Mouse (Mus musculus) midbrain, postnatal 0 days (tissue): ENCODE data around the gene Efl1. TPM values are rescaled to one million over a fixed set of nuclear protein-coding genes. Genes with fewer than 3 reads are reported as not detected.
A peak's percentile ranks its signal among the peaks of the same experiment; 100 is the strongest.

Source experiments
- ATAC-seq: fragments of 200-750 bp; cut with Nextera tagmentation; 2 replicates; pipeline ENCODE4 v1.8.0; 2017; ENCODE audit warnings: moderate number of reproducible peaks, mild to moderate bottlenecking, moderate TSS enrichment, moderate library complexity; ENCODE audit not compliant: low FRiP score
- DNase-seq: peaks from one replicate; pipeline ENCODE4 v3.0.0-alpha.2; 2015; ENCODE audit warnings: low spot score
- H3K27ac ChIP-seq: fragments of 300-500 bp; sonication (generic); 2 replicates; pipeline ENCODE4 v1.5.1; 2014; ENCODE audit warnings: low read depth, mild to moderate bottlenecking, low read length, mixed read lengths
- H3K27me3 ChIP-seq: fragments of 300-500 bp; sonication (generic); 2 replicates; pipeline ENCODE4 v1.6.1; 2014; ENCODE audit warnings: low read length, control low read depth, mixed read lengths; ENCODE audit not compliant: insufficient read depth
- H3K36me3 ChIP-seq: fragments of 300-500 bp; sonication (generic); 2 replicates; pipeline ENCODE4 v1.6.1; 2014; ENCODE audit warnings: low read length, control low read depth, mixed read lengths; ENCODE audit not compliant: insufficient read depth
- H3K4me1 ChIP-seq: fragments of 300-500 bp; sonication (generic); 2 replicates; pipeline ENCODE4 v1.6.1; 2014; ENCODE audit warnings: mild to moderate bottlenecking, control low read depth, antibody characterized with exemption, low read length, mixed read lengths; ENCODE audit not compliant: insufficient read depth
- H3K4me2 ChIP-seq: fragments of 300-500 bp; sonication (generic); 2 replicates; pipeline ENCODE4 v1.6.1; 2014; ENCODE audit warnings: low read depth, mild to moderate bottlenecking, low read length, mixed read lengths; ENCODE audit not compliant: poor library complexity, severe bottlenecking
- H3K4me3 ChIP-seq: fragments of 300-500 bp; sonication (generic); 2 replicates; pipeline ENCODE4 v1.5.1; 2014; ENCODE audit warnings: low read depth, mild to moderate bottlenecking, low read length, moderate library complexity
- H3K9ac ChIP-seq: fragments of 300-500 bp; sonication (generic); replicated peaks from 2 replicates; pipeline ENCODE4 v1.6.1; 2014; ENCODE audit warnings: mild to moderate bottlenecking, low read length, moderate library complexity, mixed read lengths; ENCODE audit not compliant: poor library complexity, severe bottlenecking
- H3K9me3 ChIP-seq: fragments of 300-500 bp; sonication (generic); 2 replicates; pipeline ENCODE4 v1.6.1; 2016; ENCODE audit warnings: low read length, control low read depth
- CTCF ChIP-seq: IDR thresholded peaks from 2 replicates; pipeline ENCODE4 v1.5.1; 2016; ENCODE audit warnings: antibody characterized with exemption, mild to moderate bottlenecking
- WGBS: fragments of 180-500 bp; shearing (Covaris S2); extraction: QIAGEN DNeasy Blood & Tissue Kit; methylation state at CpG from one replicate; pipeline ENCODE4 v1.1.7; 2014; 5-methylcytosine and 5-hydroxymethylcytosine counted together
- polyA plus RNA-seq: library from polyadenylated mRNA; unstranded; fragments of >200 nt; fragmentation: Nextera tagmentation; extraction: Ambion mirVana; gene quantifications from 2 replicates; pipeline ENCODE4 v1.2.1, GENCODE M21; 2015
- total RNA-seq: library from RNA; depleted of rRNA; stranded (reverse); fragments of >200 nt; gene quantifications from 2 replicates; pipeline ENCODE4 v1.2.3, GENCODE M21; 2014

The Efl1 gene
- total and polyA plus RNA-seq, 2 experiments from 2014 or later = 10.2 to 17.5 TPM

DNA sequence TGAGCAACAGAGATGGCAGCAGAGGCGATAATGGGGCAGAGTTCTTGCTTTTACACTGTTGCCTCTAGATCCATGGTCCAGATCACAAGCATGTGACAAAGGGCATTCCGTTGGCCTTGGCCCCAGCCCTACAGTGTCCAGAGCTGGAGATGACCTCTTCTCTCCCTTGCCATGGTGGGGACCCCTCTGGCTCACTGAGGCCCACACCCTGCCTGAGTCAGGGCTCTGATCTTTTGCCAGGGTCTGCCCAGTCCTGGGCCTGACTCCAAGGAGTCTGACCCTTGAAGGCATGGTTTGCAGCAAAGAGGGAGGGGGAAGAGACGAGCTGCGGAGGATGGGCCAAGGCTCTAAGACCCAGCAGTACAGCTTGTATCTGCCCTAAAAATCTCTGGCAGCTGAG lies 159.8 kb downstream of the Efl1 start:
- 83% methylated on average over 4 of the region's 4 CpGs for WGBS
- ATAC-seq (0 out of 2 replicates have a peak, but pooled peaks have one; percentile 38), DNase-seq (peak; percentile 20)
- Histone ChIP-seq H3K9ac (no peak overlapping the region), H3K4me1 (peaks cover 5% of the 10 kb centered on the region), H3K4me2 (no peak overlapping the region), H3K4me3 (no peak overlapping the region), H3K27ac (no peak overlapping the region), H3K36me3 (no peaks in the 10 kb centered on the region), H3K9me3 (no peaks in the 10 kb centered on the region), H3K27me3 (no peaks in the 10 kb centered on the region)
- no peak for TF ChIP-seq CTCF

- WGBS = 66% methylated on average over 5 of the region's 5 CpGs
- Histone ChIP-seq H3K4me1 (peaks cover 5% of the 10 kb centered on the region), H3K4me3 (no peak overlapping the region), H3K36me3 (no peaks in the 10 kb centered on the region), H3K4me2 (no peak overlapping the region), H3K9me3 (no peaks in the 10 kb centered on the region), H3K27me3 (no peaks in the 10 kb centered on the region), H3K27ac (no peak overlapping the region), H3K9ac (no peak overlapping the region)
- DNase-seq = no peak
- TF ChIP-seq CTCF = no peak
- ATAC-seq = no peak
Measured at GRCm38 (mm10) chr7:82809126-82809525, 160.7 kb downstream of the Efl1 start.

DNA sequence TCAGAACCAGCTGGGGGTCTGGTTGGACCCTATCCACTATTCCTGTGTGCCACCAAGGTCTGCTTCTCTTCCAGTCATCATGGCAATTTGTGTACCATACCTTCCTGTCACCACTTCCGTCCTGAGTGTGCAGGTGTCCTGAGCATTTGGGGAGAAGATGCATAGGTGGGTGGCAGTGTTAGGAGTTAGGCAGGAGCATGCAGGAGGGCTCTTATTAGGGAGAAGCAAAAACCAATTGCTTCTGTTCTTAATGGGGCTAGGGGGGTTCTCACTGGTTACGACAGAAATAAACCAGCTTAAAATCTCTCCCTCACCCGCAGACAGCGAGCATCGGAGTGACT lies 162.4 kb downstream of the Efl1 start:
- H3K4me3 ChIP-seq = no peak overlapping the region
- WGBS = 24% methylated on average over 5 of the region's 5 CpGs
- no peak for DNase-seq

GRCm38 (mm10) chr7:82811140-82811851 lies 162.9 kb downstream of the Efl1 start:
- ATAC-seq = 0 out of 2 replicates have a peak, but pooled peaks have one; percentile 38
- WGBS = 15% methylated on average over 19 of the region's 19 CpGs
- peak overlapping the region; percentile 39 for H3K4me2 ChIP-seq
- peak; percentile 34 for DNase-seq
- 0 out of 2 replicates have a peak overlapping the region, but pooled peaks have one; percentile 5 for H3K4me3 ChIP-seq
- H3K4me1 ChIP-seq = peaks cover 5% of the 10 kb centered on the region
- no peak for TF ChIP-seq CTCF
- H3K9me3 ChIP-seq = no peaks in the 10 kb centered on the region
- no peaks in the 10 kb centered on the region for H3K27me3 ChIP-seq
- H3K9ac ChIP-seq = no peak overlapping the region
- no peak overlapping the region for H3K27ac ChIP-seq
- no peaks in the 10 kb centered on the region for H3K36me3 ChIP-seq

More for the DNA sequence above, 162.4 kb downstream of the Efl1 start:
- Histone ChIP-seq H3K36me3 (no peaks in the 10 kb centered on the region), H3K9me3 (no peaks in the 10 kb centered on the region), H3K4me1 (peaks cover 5% of the 10 kb centered on the region), H3K27ac (no peak overlapping the region), H3K9ac (no peak overlapping the region), H3K4me2 (peak overlapping the region; percentile 39), H3K27me3 (no peaks in the 10 kb centered on the region)
- no peak for ATAC-seq
- TF ChIP-seq CTCF = no peak

DNA sequence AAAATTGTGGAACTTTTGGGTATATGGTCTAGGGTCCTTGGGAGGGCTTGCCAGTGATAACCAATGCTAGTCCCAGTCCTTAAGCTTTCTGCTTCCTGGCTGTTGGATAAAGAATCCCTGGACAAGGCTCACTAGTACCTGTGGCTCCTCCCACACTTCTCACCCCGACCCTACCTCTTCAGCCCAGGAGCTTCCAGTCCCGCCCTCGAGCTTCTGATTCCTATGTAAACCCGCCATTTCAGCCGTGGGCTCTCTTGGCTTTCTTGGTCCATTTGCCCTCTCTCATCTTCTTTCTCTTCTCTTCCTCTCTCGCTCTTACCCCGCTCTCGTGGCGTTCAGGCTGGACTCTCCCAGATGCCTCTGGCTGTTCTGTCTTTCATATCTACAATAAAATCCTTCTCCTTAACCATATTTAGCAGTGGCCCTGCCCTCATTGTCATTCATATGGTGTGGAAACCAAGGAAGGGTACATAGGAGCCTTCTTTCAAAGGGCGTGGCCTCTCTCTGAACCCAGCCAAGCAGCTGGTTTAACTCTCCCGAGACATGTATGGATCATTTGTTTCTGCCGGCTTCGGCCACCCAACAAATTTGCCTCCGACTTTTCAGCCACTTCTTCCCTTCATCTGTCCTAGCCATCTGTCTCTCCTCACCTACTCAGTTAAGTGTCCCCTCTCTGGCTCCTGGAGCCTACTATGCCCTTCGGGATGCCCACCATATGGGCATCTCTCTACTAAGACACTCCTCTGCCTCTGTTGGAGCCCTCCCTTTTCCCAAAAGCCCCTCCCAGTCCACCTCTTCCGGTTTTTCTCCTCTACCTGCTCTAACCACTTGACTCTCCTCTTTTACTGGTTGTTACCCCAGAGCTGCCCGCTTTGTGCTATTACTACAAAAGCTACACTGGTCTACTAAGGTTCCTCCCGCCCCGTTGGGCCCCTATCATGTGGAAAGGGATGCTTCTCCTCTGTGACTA lies 164.1 kb downstream of the Efl1 start:
- no peak overlapping the region for H3K27ac ChIP-seq
- WGBS = 92% methylated on average over 19 of the region's 19 CpGs
- H3K9me3 ChIP-seq = no peaks in the 10 kb centered on the region
- H3K27me3 ChIP-seq = no peaks in the 10 kb centered on the region
- peaks cover 5% of the 10 kb centered on the region for H3K4me1 ChIP-seq
- no peak for TF ChIP-seq CTCF
- no peak for ATAC-seq
- no peak overlapping the region for H3K9ac ChIP-seq
- H3K4me2 ChIP-seq = no peak overlapping the region
- H3K36me3 ChIP-seq = no peaks in the 10 kb centered on the region
- DNase-seq = no peak
- no peak overlapping the region for H3K4me3 ChIP-seq

DNA sequence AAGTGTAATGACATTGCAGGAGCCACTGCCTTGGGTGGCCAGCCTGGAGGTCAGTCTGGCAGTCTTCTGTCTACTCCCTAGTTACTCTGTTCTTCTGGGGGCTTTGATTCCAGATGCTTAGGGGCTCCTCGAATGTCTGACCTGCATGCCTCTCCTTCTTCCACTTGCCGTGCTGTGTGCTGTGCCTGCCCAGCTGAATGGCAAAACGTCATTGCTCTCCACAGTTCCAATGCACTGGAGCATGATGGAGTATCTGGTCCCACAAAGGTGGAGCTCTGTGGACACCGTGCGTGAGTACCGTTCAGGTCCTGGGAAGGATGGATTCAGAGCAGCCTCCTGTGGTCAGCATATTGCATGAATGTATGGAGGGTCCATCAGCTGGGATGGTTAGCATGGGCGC lies 171.1 kb downstream of the Efl1 start:
- no peak for ATAC-seq

More for the DNA sequence above, 171.1 kb downstream of the Efl1 start:
- no peaks in the 10 kb centered on the region for H3K9me3 ChIP-seq
- no peaks in the 10 kb centered on the region for H3K36me3 ChIP-seq
- no peak for DNase-seq
- H3K27me3 ChIP-seq = no peaks in the 10 kb centered on the region
- H3K4me2 ChIP-seq = no peak overlapping the region
- no peak overlapping the region for H3K27ac ChIP-seq
- WGBS = 92% methylated on average over 7 of the region's 7 CpGs
- H3K4me1 ChIP-seq = no peaks in the 10 kb centered on the region
- no peak for TF ChIP-seq CTCF
- H3K4me3 ChIP-seq = no peak overlapping the region
- no peak overlapping the region for H3K9ac ChIP-seq
